ENCODE assay signal across 18 mouse cellular contexts in genomic region chr4:13409365-13410115, GRCm38 (mm10).
DNase-seq lines count a peak whose midpoint lies in the region; ATAC-seq and TF ChIP-seq lines count a peak whose summit lies in the region.
"Had no signal": no experiment of that assay in that cellular context is flagged by ENCODE, and none has a peak within 500 bp of the region (broad histone marks: within the 10 kb centered on the region; RNA-seq: fewer than 3 reads in every experiment).

No protein-coding gene starts in this region.

- no peak overlapping the region for H3K4me3 ChIP-seq in hindbrain, embryonic 11.5 days (ENCODE audit: low read depth, low read length)
- no peak overlapping the region for H3K4me3 ChIP-seq in hindbrain, embryonic 10.5 days
- no peak overlapping the region for H3K4me3 ChIP-seq in forebrain, postnatal 0 days (ENCODE audit: low read depth, low read length)
- no peak overlapping the region for H3K4me3 ChIP-seq in limb, embryonic 13.5 days
- H3K4me3 ChIP-seq in neural tube, embryonic 15.5 days (replicated peaks): no peak overlapping the region
- H3K4me3 ChIP-seq: embryonic facial prominence, embryonic 15.5 days had no signal

- no peak overlapping the region for H3K4me2 ChIP-seq in hindbrain, embryonic 11.5 days (replicated peaks; ENCODE audit: low read depth, low read length)
- H3K4me2 ChIP-seq in forebrain, postnatal 0 days (ENCODE audit: low read depth): no peak overlapping the region
- H3K4me2 ChIP-seq in limb, embryonic 13.5 days (replicated peaks): no peak overlapping the region
- H3K4me2 ChIP-seq in neural tube, embryonic 15.5 days: no peak overlapping the region
- H3K4me2 ChIP-seq: embryonic facial prominence, embryonic 15.5 days had no signal

- H3K9me3 ChIP-seq in hindbrain, embryonic 11.5 days (ENCODE audit: control insufficient read depth, low read length): no peaks in the 10 kb centered on the region
- H3K9me3 ChIP-seq in hindbrain, embryonic 10.5 days: no peaks in the 10 kb centered on the region
- H3K9me3 ChIP-seq in forebrain, postnatal 0 days (ENCODE audit: low read length): no peaks in the 10 kb centered on the region
- no peaks in the 10 kb centered on the region for H3K9me3 ChIP-seq in limb, embryonic 13.5 days
- no peaks in the 10 kb centered on the region for H3K9me3 ChIP-seq in neural tube, embryonic 15.5 days (replicated peaks)
- H3K9me3 ChIP-seq: embryonic facial prominence, embryonic 15.5 days; G1E had no signal

- DNase-seq in hindbrain, embryonic 11.5 days (ENCODE audit: low spot score): no peak
- no peak for DNase-seq in hindbrain, embryonic 10.5 days (ENCODE audit: low spot score)
- DNase-seq in forebrain, postnatal 0 days: peak; percentile 10
- no peak for DNase-seq in gastrocnemius, postnatal 10 days
- no peak for DNase-seq in heart, adult 18-20 months
- DNase-seq: B cell, adult 2 months; cerebellum, adult 2 months; heart, postnatal 4 days; kidney, adult 8-10 months; left cerebral cortex, postnatal 4 days; lung, adult 18-20 months; thymus, postnatal 4 days had no signal

- no peaks in the 10 kb centered on the region for H3K27me3 ChIP-seq in hindbrain, embryonic 11.5 days (ENCODE audit: control insufficient read depth, insufficient read depth, low read length)
- H3K27me3 ChIP-seq in hindbrain, embryonic 10.5 days (ENCODE audit: insufficient read depth, poor library complexity, severe bottlenecking): no peaks in the 10 kb centered on the region
- no peaks in the 10 kb centered on the region for H3K27me3 ChIP-seq in forebrain, postnatal 0 days (ENCODE audit: insufficient read depth, low read length)
- H3K27me3 ChIP-seq in limb, embryonic 13.5 days: no peaks in the 10 kb centered on the region
- no peaks in the 10 kb centered on the region for H3K27me3 ChIP-seq in neural tube, embryonic 15.5 days (replicated peaks)
- H3K27me3 ChIP-seq: embryonic facial prominence, embryonic 15.5 days had no signal

- no peak overlapping the region for H3K9ac ChIP-seq in hindbrain, embryonic 11.5 days (ENCODE audit: low read depth, low read length)
- H3K9ac ChIP-seq in forebrain, postnatal 0 days: no peak overlapping the region
- H3K9ac ChIP-seq in limb, embryonic 13.5 days: no peak overlapping the region
- H3K9ac ChIP-seq in neural tube, embryonic 15.5 days (replicated peaks): no peak overlapping the region
- H3K9ac ChIP-seq: embryonic facial prominence, embryonic 15.5 days had no signal

- no peaks in the 10 kb centered on the region for H3K36me3 ChIP-seq in hindbrain, embryonic 11.5 days (ENCODE audit: control insufficient read depth, insufficient read depth, low read length)
- no peaks in the 10 kb centered on the region for H3K36me3 ChIP-seq in hindbrain, embryonic 10.5 days
- no peaks in the 10 kb centered on the region for H3K36me3 ChIP-seq in forebrain, postnatal 0 days (ENCODE audit: insufficient read depth)
- no peaks in the 10 kb centered on the region for H3K36me3 ChIP-seq in limb, embryonic 13.5 days
- no peaks in the 10 kb centered on the region for H3K36me3 ChIP-seq in neural tube, embryonic 15.5 days
- H3K36me3 ChIP-seq: embryonic facial prominence, embryonic 15.5 days; G1E had no signal

- peak; percentile 36; the same call in 1 of the 2 replicates for ATAC-seq in hindbrain, embryonic 11.5 days (ENCODE audit: low FRiP score)
- ATAC-seq in forebrain, postnatal 0 days: peak; percentile 36; the same call in 1 of the 2 replicates
- ATAC-seq in limb, embryonic 13.5 days (ENCODE audit: low FRiP score, low read depth): no peak
- peak; percentile 86 for ATAC-seq in neural tube, embryonic 15.5 days (ENCODE audit: low FRiP score)
- ATAC-seq in cerebellum, adult (ENCODE audit: insufficient number of reproducible peaks, low FRiP score, low TSS enrichment): no peak

- 58% methylated on average over 5 of the region's 5 CpGs for WGBS in hindbrain, embryonic 11.5 days
- WGBS in hindbrain, embryonic 10.5 days: 75% methylated on average over 5 of the region's 5 CpGs
- WGBS in forebrain, postnatal 0 days: 31% methylated on average over 5 of the region's 5 CpGs
- 7% methylated on average over 5 of the region's 5 CpGs for WGBS in limb, embryonic 13.5 days
- 17% methylated on average over 5 of the region's 5 CpGs for WGBS in neural tube, embryonic 15.5 days

- no peaks in the 10 kb centered on the region for H3K4me1 ChIP-seq in hindbrain, embryonic 11.5 days (replicated peaks; ENCODE audit: control insufficient read depth, insufficient read depth, low read length)
- H3K4me1 ChIP-seq in hindbrain, embryonic 10.5 days (replicated peaks): peaks cover 5% of the 10 kb centered on the region; the same call in 1 of the 2 replicates
- peaks cover 14% of the 10 kb centered on the region; the same call in 1 of the 2 replicates for H3K4me1 ChIP-seq in forebrain, postnatal 0 days (ENCODE audit: insufficient read depth)
- peaks cover 41% of the 10 kb centered on the region for H3K4me1 ChIP-seq in limb, embryonic 13.5 days
- peaks cover 33% of the 10 kb centered on the region for H3K4me1 ChIP-seq in neural tube, embryonic 15.5 days
- H3K4me1 ChIP-seq: embryonic facial prominence, embryonic 15.5 days had no signal

- peak overlapping the region; percentile 17; the same call in 1 of the 2 replicates for H3K27ac ChIP-seq in hindbrain, embryonic 11.5 days (ENCODE audit: low read depth, low read length)
- H3K27ac ChIP-seq in hindbrain, embryonic 10.5 days: no peak overlapping the region
- peak overlapping the region; percentile 67 for H3K27ac ChIP-seq in forebrain, postnatal 0 days (ENCODE audit: low read depth, low read length)
- H3K27ac ChIP-seq in limb, embryonic 13.5 days: 0 out of 2 replicates have a peak overlapping the region, but pooled peaks have one; percentile 6
- peak overlapping the region; percentile 73 for H3K27ac ChIP-seq in neural tube, embryonic 15.5 days (replicated peaks)
- H3K27ac ChIP-seq: embryonic facial prominence, embryonic 15.5 days; stomach, postnatal 0 days had no signal

- no peak for TF ChIP-seq CTCF in forebrain, postnatal 0 days (IDR thresholded peaks at IDR 0.05; ENCODE audit: low read depth)

Comparison
In these comparisons a context has a peak if more than half of its experiments do, and no peak if none do; other contexts are left out.
1. ATAC-seq: peak in hindbrain, embryonic 11.5 days (single experiment), forebrain, postnatal 0 days (single experiment) and neural tube, embryonic 15.5 days (single experiment); none in limb, embryonic 13.5 days (single experiment) and cerebellum, adult (single experiment).